Mouse (Mus musculus): Measurements from ENCODE around the gene Pik3r5.

GRCm38 (mm10) chr11:68401428-68401827 lies 30.5 kb upstream of the Pik3r5 start:
- TF ChIP-seq CTCF (IDR thresholded peaks at IDR 0.05; ENCODE audit: low read depth) (no peak), EP300 (optimal IDR thresholded peaks at IDR 0.05) (no peak)

Measured in stomach, postnatal 0 days (tissue).